Mouse (Mus musculus) C2C12 (cell line): ENCODE measurements around the gene Copg1.

Experiments used
- CEBPB ChIP-seq: IDR thresholded peaks from one replicate; pipeline ENCODE4 v1.6.1; 2011; ENCODE audit warnings: low read depth, mild to moderate bottlenecking, control low read depth, moderate library complexity
- CTCF ChIP-seq: IDR thresholded peaks from one replicate; pipeline ENCODE4 v1.5.1; 2011; ENCODE audit not compliant: control insufficient read depth, insufficient read depth, insufficient read length
- MAX ChIP-seq: IDR thresholded peaks from one replicate; pipeline ENCODE4 v1.6.1; 2011; ENCODE audit warnings: mild to moderate bottlenecking, control low read depth

GRCm38 (mm10) chr6:87875083-87875482 is 12.5 kb upstream of the Copg1 start:
- TF ChIP-seq CTCF (no peak), CEBPB (no peak), MAX (no peak)
